Mouse (Mus musculus): ENCODE measurements around the gene Zfp326.

The Zfp326 gene

GRCm38 (mm10) chr5:105861616-105862015, 14.7 kb upstream of the Zfp326 start:
- in situ Hi-C loops (cut with MboI; ENCODE audit: unreplicated experiment in 2 of 2): loop anchor here (10.0 to 25.0 kb wide), 2 partner anchors 874 to 877 kb away; partner anchors contain the start of gene Abcg3 (in 2 of the 2)

GRCm38 (mm10) chr5:105865110-105865628, 11.2 kb upstream of the Zfp326 start:
- in situ Hi-C loops (cut with MboI; ENCODE audit: unreplicated experiment in 2 of 2): loop anchor here (5.0 to 25.0 kb wide), 8 partner anchors 173 to 1648 kb away; partner anchors contain the start of gene Abcg3 (in 2 of the 2)

- in situ Hi-C loops (cut with MboI; ENCODE audit: unreplicated experiment in 2 of 2): loop anchor here (5.0 to 25.0 kb wide), 8 partner anchors 175 to 1650 kb away; partner anchors contain the start of gene Abcg3 (in 2 of the 2)
Measured at GRCm38 (mm10) chr5:105867427-105867826, 8.9 kb upstream of the Zfp326 start.

GRCm38 (mm10) chr5:105867841-105868447, 8.4 kb upstream of the Zfp326 start:
- in situ Hi-C loops (cut with MboI; ENCODE audit: unreplicated experiment in 2 of 2): loop anchor here (5.0 to 25.0 kb wide), 8 partner anchors 176 to 1651 kb away; partner anchors contain the start of gene Abcg3 (in 2 of the 2)

GRCm38 (mm10) chr5:105868593-105868992, 7.8 kb upstream of the Zfp326 start:
- in situ Hi-C loops (cut with MboI; ENCODE audit: unreplicated experiment in 2 of 2): loop anchor here (5.0 to 25.0 kb wide), 8 partner anchors 176 to 1651 kb away; partner anchors contain the start of gene Abcg3 (in 2 of the 2)

- in situ Hi-C loops (cut with MboI; ENCODE audit: unreplicated experiment in 2 of 2): loop anchor here (5.0 to 25.0 kb wide), 8 partner anchors 177 to 1652 kb away; partner anchors contain the start of gene Abcg3 (in 2 of the 2)
Measured at GRCm38 (mm10) chr5:105869739-105870138, 6.6 kb upstream of the Zfp326 start.

GRCm38 (mm10) chr5:105871140-105871539, 5.2 kb upstream of the Zfp326 start:
- in situ Hi-C loops (cut with MboI; ENCODE audit: unreplicated experiment in 2 of 2): loop anchor here in 1 of 2 experiments (25.0 kb wide), 1 partner anchor 884 kb away; the partner anchor contains the start of gene Abcg3

GRCm38 (mm10) chr5:105872176-105872575, 4.2 kb upstream of the Zfp326 start:
- in situ Hi-C loops (cut with MboI; ENCODE audit: unreplicated experiment in 2 of 2): loop anchor here in 1 of 2 experiments (25.0 kb wide), 1 partner anchor 885 kb away; the partner anchor contains the start of gene Abcg3

- in situ Hi-C loops (cut with MboI; ENCODE audit: unreplicated experiment in 2 of 2): loop anchor here in 1 of 2 experiments (25.0 kb wide), 1 partner anchor 886 kb away; the partner anchor contains the start of gene Abcg3
Measured at GRCm38 (mm10) chr5:105872916-105873315, 3.4 kb upstream of the Zfp326 start.

GRCm38 (mm10) chr5:105873774-105874173, 2.6 kb upstream of the Zfp326 start:
- in situ Hi-C loops (cut with MboI; ENCODE audit: unreplicated experiment in 2 of 2): loop anchor here in 1 of 2 experiments (25.0 kb wide), 1 partner anchor 886 kb away; the partner anchor contains the start of gene Abcg3

- in situ Hi-C loops (cut with MboI; ENCODE audit: unreplicated experiment in 2 of 2): loop anchor here in 1 of 2 experiments (25.0 kb wide), 1 partner anchor 887 kb away; the partner anchor contains the start of gene Abcg3
Measured at GRCm38 (mm10) chr5:105874476-105874875, 1.9 kb upstream of the Zfp326 start.

- in situ Hi-C loops (cut with MboI; ENCODE audit: unreplicated experiment in 2 of 2): loop anchor here in 1 of 2 experiments (25.0 kb wide), 1 partner anchor 1815 kb away; no protein-coding TSS in a partner anchor
Measured at GRCm38 (mm10) chr5:105876925-105877774, 785 bp downstream of the Zfp326 start.

GRCm38 (mm10) chr5:105887317-105887716, 11.0 kb downstream of the Zfp326 start:
- in situ Hi-C loops (cut with MboI; ENCODE audit: unreplicated experiment in 2 of 2): loop anchor here in 1 of 2 experiments (25.0 kb wide), 1 partner anchor 1825 kb away; no protein-coding TSS in a partner anchor

- in situ Hi-C loops (cut with MboI; ENCODE audit: unreplicated experiment in 2 of 2): loop anchor here in 1 of 2 experiments (25.0 kb wide), 1 partner anchor 1836 kb away; no protein-coding TSS in a partner anchor
Measured at GRCm38 (mm10) chr5:105898161-105898560, 21.8 kb downstream of the Zfp326 start.

- in situ Hi-C loops (cut with MboI; ENCODE audit: unreplicated experiment in 2 of 2): loop anchor here (25.0 kb wide), 2 partner anchors 728 to 878 kb away; no protein-coding TSS in a partner anchor
Measured at GRCm38 (mm10) chr5:105909209-105909608, 32.8 kb downstream of the Zfp326 start.

- in situ Hi-C loops (cut with MboI; ENCODE audit: unreplicated experiment in 2 of 2): loop anchor here (25.0 kb wide), 2 partner anchors 728 to 878 kb away; no protein-coding TSS in a partner anchor
Measured at GRCm38 (mm10) chr5:105909671-105910070, 33.3 kb downstream of the Zfp326 start.

GRCm38 (mm10) chr5:105911498-105911897, 35.1 kb downstream of the Zfp326 start:
- in situ Hi-C loops (cut with MboI; ENCODE audit: unreplicated experiment in 2 of 2): loop anchor here (25.0 kb wide), 2 partner anchors 726 to 876 kb away; no protein-coding TSS in a partner anchor

- in situ Hi-C loops (cut with MboI; ENCODE audit: unreplicated experiment in 2 of 2): loop anchor here (25.0 kb wide), 2 partner anchors 720 to 870 kb away; no protein-coding TSS in a partner anchor
Measured at GRCm38 (mm10) chr5:105917398-105917797, 41.0 kb downstream of the Zfp326 start.

- in situ Hi-C loops (cut with MboI; ENCODE audit: unreplicated experiment in 2 of 2): loop anchor here (25.0 kb wide), 2 partner anchors 719 to 869 kb away; no protein-coding TSS in a partner anchor
Measured at GRCm38 (mm10) chr5:105918289-105918688, 41.9 kb downstream of the Zfp326 start.
